Mouse (Mus musculus): ENCODE data around the gene Pramel1. TPM values are rescaled to one million over a fixed set of nuclear protein-coding genes. Genes with fewer than 3 reads are reported as not detected.
"Not testable (repeated sequence)": the region's sequence is repeated elsewhere in the genome, so short reads cannot be mapped to it uniquely, and the experiment has no call there.

Pramel1 gene
- polyA plus RNA-seq, 1 experiment from 2014 or later: not detected

DNA sequence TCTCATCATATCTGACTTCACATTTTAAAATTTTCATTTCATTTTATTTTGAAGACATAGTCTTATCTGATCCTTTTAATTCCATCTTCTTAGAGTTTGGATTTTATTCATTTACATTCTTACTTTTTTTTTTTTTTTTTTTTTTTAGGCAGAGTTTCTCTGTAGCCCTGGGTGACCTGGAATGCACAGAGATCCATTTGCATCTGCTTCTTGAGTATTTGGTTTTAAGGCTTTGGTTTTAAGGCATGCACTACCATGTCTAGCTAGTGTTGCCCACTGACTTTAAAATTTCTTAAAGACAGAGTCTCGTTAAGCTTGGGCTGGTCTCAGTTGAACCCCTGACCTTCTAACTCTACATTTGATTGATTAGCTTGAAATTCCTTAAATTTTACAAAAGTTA, 19.4 kb downstream of the Pramel1 start:
- no peak overlapping the region for H3K27ac ChIP-seq (ENCODE audit: low read depth, low read length)
- H3K9me3 ChIP-seq (ENCODE audit: control insufficient read depth, low read length): no peaks in the 10 kb centered on the region; the same call in 1 of the 2 replicates
- no peak overlapping the region for H3K9ac ChIP-seq (ENCODE audit: low read depth, low read length)
- peaks cover 23% of the 10 kb centered on the region for H3K36me3 ChIP-seq (ENCODE audit: control insufficient read depth, insufficient read depth, low read length)
- WGBS: 85% methylated on average over 1 of the region's 1 CpGs
- H3K27me3 ChIP-seq (replicated peaks; ENCODE audit: control insufficient read depth, insufficient read depth, low read length): no peaks in the 10 kb centered on the region
- no peak overlapping the region for H3K4me3 ChIP-seq (ENCODE audit: low read depth, low read length)
- DNase-seq (ENCODE audit: low spot score) (no peak), ATAC-seq (replicated peaks; ENCODE audit: low FRiP score) (no peak)
- no peaks in the 10 kb centered on the region for H3K4me1 ChIP-seq (replicated peaks; ENCODE audit: control insufficient read depth, insufficient read depth, low read length)
- no peak overlapping the region for H3K4me2 ChIP-seq

DNA sequence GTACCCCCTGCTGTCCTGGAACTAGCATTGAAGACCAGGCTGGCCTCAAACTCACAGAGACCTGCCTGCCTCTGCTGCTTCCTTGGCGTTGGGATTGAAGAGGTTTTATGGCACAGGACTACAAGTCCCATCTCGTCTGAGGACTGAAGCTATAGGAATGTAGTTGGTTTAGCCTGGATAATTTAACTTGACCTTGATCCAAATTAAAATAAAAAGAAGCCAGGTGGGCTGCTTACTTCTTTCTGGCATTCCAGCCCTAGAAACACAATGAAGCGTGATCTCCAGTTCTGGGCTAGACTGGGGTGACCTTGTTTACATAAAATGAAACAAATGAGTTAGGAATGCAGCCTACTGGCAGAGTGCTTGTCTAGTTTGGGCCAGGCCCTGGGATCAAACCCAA, 19.9 kb downstream of the Pramel1 start:
- Histone ChIP-seq H3K4me2 (no peak overlapping the region), H3K4me1 (replicated peaks; ENCODE audit: control insufficient read depth, insufficient read depth, low read length) (no peaks in the 10 kb centered on the region), H3K9me3 (ENCODE audit: control insufficient read depth, low read length) (no peaks in the 10 kb centered on the region; the same call in 1 of the 2 replicates), H3K36me3 (ENCODE audit: control insufficient read depth, insufficient read depth, low read length) (peaks cover 28% of the 10 kb centered on the region), H3K4me3 (ENCODE audit: low read depth, low read length) (no peak overlapping the region), H3K27me3 (replicated peaks; ENCODE audit: control insufficient read depth, insufficient read depth, low read length) (no peaks in the 10 kb centered on the region), H3K9ac (ENCODE audit: low read depth, low read length) (no peak overlapping the region), H3K27ac (ENCODE audit: low read depth, low read length) (no peak overlapping the region)
- whole genome bisulfite sequencing: 93% methylated on average over 3 of the region's 3 CpGs
- DNase-seq (ENCODE audit: low spot score): no peak
- no peak for ATAC-seq (replicated peaks; ENCODE audit: low FRiP score)

DNA sequence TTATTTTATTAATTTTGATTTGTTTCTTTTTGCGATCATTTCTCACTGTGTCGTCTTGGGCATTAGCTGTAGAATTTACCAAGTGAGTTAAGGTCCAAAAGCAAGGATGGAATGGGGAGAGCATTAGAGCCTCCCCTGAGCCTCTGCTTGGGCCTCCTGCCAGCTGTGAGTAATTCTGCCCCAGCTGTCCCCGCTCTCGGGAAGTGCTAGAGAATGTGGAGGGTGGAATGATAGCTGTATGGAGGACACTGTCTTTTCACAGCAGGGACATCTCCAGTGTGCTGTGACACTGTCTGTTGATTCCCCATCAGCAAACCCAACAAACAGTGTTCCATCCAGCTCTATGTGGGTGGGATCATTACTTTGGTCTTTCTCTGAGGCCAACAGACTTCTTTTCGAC, 32.5 kb downstream of the Pramel1 start:
- H3K36me3 ChIP-seq (ENCODE audit: control insufficient read depth, insufficient read depth, low read length); H3K27ac ChIP-seq (ENCODE audit: low read depth, low read length); H3K4me1 ChIP-seq (replicated peaks; ENCODE audit: control insufficient read depth, insufficient read depth, low read length); H3K27me3 ChIP-seq (replicated peaks; ENCODE audit: control insufficient read depth, insufficient read depth, low read length); DNase-seq (ENCODE audit: low spot score); H3K9me3 ChIP-seq (ENCODE audit: control insufficient read depth, low read length); H3K4me2 ChIP-seq; H3K9ac ChIP-seq (ENCODE audit: low read depth, low read length); H3K4me3 ChIP-seq (ENCODE audit: low read depth, low read length); ATAC-seq (replicated peaks; ENCODE audit: low FRiP score): not testable (repeated sequence)
- 81% methylated on average over 5 of the region's 5 CpGs for WGBS

Other genes with a start within 250 kb of the Pramel1 start
- 7.3 and 8.3 TPM in 2 replicates for gene Prdm2, start 181.4 kb upstream of the Pramel1 start, polyA plus RNA-seq (2014; fragmentation: Nextera tagmentation; extraction: Ambion mirVana)
- 5.5 and 6.0 TPM in 2 replicates for gene Pdpn, start 94.9 kb upstream of the Pramel1 start, polyA plus RNA-seq (2014; fragmentation: Nextera tagmentation; extraction: Ambion mirVana)
- gene Lrrc38, start 44.7 kb upstream of the Pramel1 start, polyA plus RNA-seq (2014; fragmentation: Nextera tagmentation; extraction: Ambion mirVana): not detected in 2 replicates
- 9.0 and 11.5 TPM in 2 replicates for gene Pramef8, start 18.0 kb downstream of the Pramel1 start, polyA plus RNA-seq (2014; fragmentation: Nextera tagmentation; extraction: Ambion mirVana)
- gene Oog4, start 55.9 kb downstream of the Pramel1 start, polyA plus RNA-seq (2014; fragmentation: Nextera tagmentation; extraction: Ambion mirVana): not detected in 2 replicates
- gene Gm13043, start 116.9 kb downstream of the Pramel1 start, polyA plus RNA-seq (2014; fragmentation: Nextera tagmentation; extraction: Ambion mirVana): not detected in 2 replicates
- gene Gm13040, start 141.5 kb downstream of the Pramel1 start, polyA plus RNA-seq (2014; fragmentation: Nextera tagmentation; extraction: Ambion mirVana): not detected in 2 replicates
- gene BC080695, start 157.3 kb downstream of the Pramel1 start, polyA plus RNA-seq (2014; fragmentation: Nextera tagmentation; extraction: Ambion mirVana): not detected in 2 replicates
- gene Gm13057, start 157.3 kb downstream of the Pramel1 start, polyA plus RNA-seq (2014; fragmentation: Nextera tagmentation; extraction: Ambion mirVana): not detected in 2 replicates
- not detected in 2 replicates for gene Gm13083, start 220.6 kb downstream of the Pramel1 start, polyA plus RNA-seq (2014; fragmentation: Nextera tagmentation; extraction: Ambion mirVana)